Mouse (Mus musculus) layer of hippocampus, adult 18-20 months (tissue): Measurements from ENCODE around the gene Olfr569. TPM values are rescaled to one million over a fixed set of nuclear protein-coding genes. Genes with fewer than 3 reads are reported as not detected.
A peak's percentile ranks its signal among the peaks of the same experiment; 100 is the strongest.

Experiments
- DNase-seq, 2 experiments: peaks; one replicate each; pipeline ENCODE4 v3.0.0; 2022; ENCODE audit warnings: low spot score in 2 of 2
- long read RNA-seq: library from polyadenylated mRNA; stranded (forward); transcript quantifications from one replicate; pipeline ENCODE4 v2.0.0, GENCODE M21; 2021
- total RNA-seq, 2 experiments: library from RNA; stranded (reverse); gene quantifications; 2 replicates each; pipeline ENCODE4 v1.2.3; 2021

Olfr569 gene
- total RNA-seq: not detected
- long read RNA-seq: 0 reads

GRCm38 (mm10) chr7:102890782-102891181, at the start of gene Olfr569:
TSS of gene Olfr569 (minus strand) at chr7:102890882.
- no peak for DNase-seq

GRCm38 (mm10) chr7:102927105-102927504, 36.4 kb upstream of the Olfr569 start:
- DNase-seq: no peak

GRCm38 (mm10) chr7:102924109-102924508, 33.4 kb upstream of the Olfr569 start, which contains the start of gene Olfr572:
TSS of gene Olfr572 (plus strand) at chr7:102924409.
- DNase-seq: no peak

- peak in 1 of 2 experiments; percentile 29 for DNase-seq
These were observed 28.9 kb upstream of the Olfr569 start for GRCm38 (mm10) chr7:102919632-102920031.

- DNase-seq: no peak
These were observed 26.6 kb upstream of the Olfr569 start, which contains the start of gene Olfr571 for GRCm38 (mm10) chr7:102917032-102917875. TSS of gene Olfr571 (minus strand) at chr7:102917536.

GRCm38 (mm10) chr7:102916405-102916804, 25.7 kb upstream of the Olfr569 start:
- no peak for DNase-seq

GRCm38 (mm10) chr7:102915261-102915660, 24.6 kb upstream of the Olfr569 start:
- no peak for DNase-seq

- no peak for DNase-seq
These were observed 13.9 kb downstream of the Olfr569 start, which contains the start of gene Olfr568 for GRCm38 (mm10) chr7:102876822-102877221. TSS of gene Olfr568 (plus strand) at chr7:102877122.

GRCm38 (mm10) chr7:102858665-102859064, 32.0 kb downstream of the Olfr569 start, which contains the start of gene Olfr566:
TSS of gene Olfr566 (minus strand) at chr7:102858765.
- no peak for DNase-seq

GRCm38 (mm10) chr7:102855807-102856206, 34.9 kb downstream of the Olfr569 start:
- DNase-seq: no peak

Other genes starting within 250 kb of the Olfr569 start
- gene Olfr555, start 232.1 kb downstream of the Olfr569 start, total RNA-seq: not detected
- not detected for gene Olfr556, start 226.0 kb downstream of the Olfr569 start, total RNA-seq
- 1 to 10 TPM; 5.2 to 6.4 TPM for gene Trim68, start 203.6 kb downstream of the Olfr569 start, total RNA-seq
- gene Olfr557, start 195.0 kb downstream of the Olfr569 start, total RNA-seq: under 1 TPM in 1 of 2 experiments, not detected in 1; 0.20 TPM
- under 1 TPM; 0.30 to 0.32 TPM for gene Olfr558, start 188.7 kb downstream of the Olfr569 start, total RNA-seq
- gene Olfr33, start 171.8 kb downstream of the Olfr569 start, total RNA-seq: not detected
- not detected for gene Olfr559, start 163.4 kb downstream of the Olfr569 start, total RNA-seq
- not detected for gene Olfr560, start 131.5 kb downstream of the Olfr569 start, total RNA-seq
- under 1 TPM; 0.10 to 0.12 TPM for gene Olfr78, start 131.4 kb downstream of the Olfr569 start, total RNA-seq
- gene Olfr561, start 119.7 kb downstream of the Olfr569 start, total RNA-seq: under 1 TPM in 1 of 2 experiments, not detected in 1; 0.13 TPM
- gene Olfr564, start 87.4 kb downstream of the Olfr569 start, total RNA-seq: not detected
- not detected for gene Olfr566, start 32.1 kb downstream of the Olfr569 start, total RNA-seq
- not detected for gene Olfr568, start 13.8 kb downstream of the Olfr569 start, total RNA-seq
- gene Olfr570, start 3.7 kb upstream of the Olfr569 start, total RNA-seq: not detected
- not detected for gene Olfr571, start 26.7 kb upstream of the Olfr569 start, total RNA-seq
- not detected for gene Olfr572, start 33.5 kb upstream of the Olfr569 start, total RNA-seq
- gene Olfr573-ps1, start 51.7 kb upstream of the Olfr569 start, total RNA-seq: not detected
- gene Olfr574, start 57.6 kb upstream of the Olfr569 start, total RNA-seq: not detected
- not detected for gene Olfr575, start 67.9 kb upstream of the Olfr569 start, total RNA-seq
- not detected for gene Olfr576, start 71.8 kb upstream of the Olfr569 start, total RNA-seq
- not detected for gene Olfr577, start 85.1 kb upstream of the Olfr569 start, total RNA-seq
- not detected for gene Olfr578, start 98.4 kb upstream of the Olfr569 start, total RNA-seq
- not detected for gene Olfr582, start 147.1 kb upstream of the Olfr569 start, total RNA-seq
- gene Olfr583, start 160.4 kb upstream of the Olfr569 start, total RNA-seq: not detected
- gene Olfr584, start 191.0 kb upstream of the Olfr569 start, total RNA-seq: not detected
- gene Olfr585, start 206.8 kb upstream of the Olfr569 start, total RNA-seq: not detected
- not detected for gene Olfr586, start 234.8 kb upstream of the Olfr569 start, total RNA-seq
- gene Olfr588-ps1, start 250.0 kb upstream of the Olfr569 start, total RNA-seq: not detected